Comparison of ENCODE assay signal across 8 mouse cellular contexts in genomic region chr3:157358905-157359304, GRCm38 (mm10).
DNase-seq lines count a peak whose midpoint lies in the region; ATAC-seq and TF ChIP-seq lines count a peak whose summit lies in the region.
"Had no signal": no experiment of that assay in that cellular context is flagged by ENCODE, and none has a peak within 500 bp of the region (broad histone marks: within the 10 kb centered on the region; RNA-seq: fewer than 3 reads in every experiment).

No protein-coding gene starts in this region.

- no peak overlapping the region for H3K4me3 ChIP-seq in embryonic facial prominence, embryonic 11.5 days (ENCODE audit: low read depth, low read length)
- H3K4me3 ChIP-seq in limb, embryonic 14.5 days (replicated peaks; ENCODE audit: low read length) = no peak overlapping the region

- DNase-seq in kidney, postnatal 14 days = peak; percentile 10
- DNase-seq in kidney, adult 11 months = no peak
- DNase-seq in MN1 (ENCODE audit: low spot score) = peak; percentile 10
- DNase-seq in embryonic facial prominence, embryonic 11.5 days (ENCODE audit: low spot score) = peak; percentile 53
- DNase-seq in limb, embryonic 14.5 days (ENCODE audit: low spot score) = peak; percentile 92
- DNase-seq in urinary bladder, postnatal 36 days (ENCODE audit: low spot score in 2 of 2) = no peak
- no peak for DNase-seq in ovary, postnatal 36 days (ENCODE audit: low spot score)

- ATAC-seq in embryonic facial prominence, embryonic 11.5 days (replicated peaks; ENCODE audit: insufficient number of reproducible peaks, low FRiP score, low TSS enrichment, low read depth) = peak; percentile 87
- ATAC-seq in limb, embryonic 14.5 days (ENCODE audit: low FRiP score, low read depth) = peak; percentile 92
- ATAC-seq: inflammation-experienced regulatory T-cells, adult 6 months had no signal

- no peak overlapping the region for H3K9ac ChIP-seq in embryonic facial prominence, embryonic 11.5 days (replicated peaks; ENCODE audit: low read length)
- no peak overlapping the region for H3K9ac ChIP-seq in limb, embryonic 14.5 days (ENCODE audit: low read depth, low read length, severe bottlenecking)

- TF ChIP-seq POLR2A in limb, embryonic 14.5 days (IDR thresholded peaks at IDR 0.05; ENCODE audit: borderline replicate concordance, extremely low read depth, insufficient read depth, insufficient read length) = no peak

- H3K27me3 ChIP-seq in embryonic facial prominence, embryonic 11.5 days (ENCODE audit: control insufficient read depth, insufficient read depth, low read length) = no peaks in the 10 kb centered on the region
- no peaks in the 10 kb centered on the region for H3K27me3 ChIP-seq in limb, embryonic 14.5 days (ENCODE audit: control insufficient read depth, insufficient read depth, low read length)

- H3K36me3 ChIP-seq in embryonic facial prominence, embryonic 11.5 days (replicated peaks; ENCODE audit: control insufficient read depth, insufficient read depth, low read depth, low read length) = no peaks in the 10 kb centered on the region
- no peaks in the 10 kb centered on the region for H3K36me3 ChIP-seq in limb, embryonic 14.5 days (ENCODE audit: control insufficient read depth, insufficient read depth, low read length)

- no peaks in the 10 kb centered on the region for H3K9me3 ChIP-seq in embryonic facial prominence, embryonic 11.5 days (replicated peaks; ENCODE audit: control insufficient read depth, low read length)
- H3K9me3 ChIP-seq in limb, embryonic 14.5 days (ENCODE audit: control insufficient read depth, low read length) = no peaks in the 10 kb centered on the region

- H3K4me1 ChIP-seq in embryonic facial prominence, embryonic 11.5 days (ENCODE audit: control insufficient read depth, insufficient read depth, low read length) = no peaks in the 10 kb centered on the region
- H3K4me1 ChIP-seq in limb, embryonic 14.5 days (ENCODE audit: control insufficient read depth, insufficient read depth, low read length) = no peaks in the 10 kb centered on the region

- H3K4me2 ChIP-seq in embryonic facial prominence, embryonic 11.5 days (ENCODE audit: low read depth, low read length) = no peak overlapping the region
- H3K4me2 ChIP-seq in limb, embryonic 14.5 days (replicated peaks; ENCODE audit: low read depth, low read length, severe bottlenecking) = no peak overlapping the region

- H3K27ac ChIP-seq in embryonic facial prominence, embryonic 11.5 days (replicated peaks; ENCODE audit: low read depth, low read length) = no peak overlapping the region
- H3K27ac ChIP-seq in limb, embryonic 14.5 days (replicated peaks; ENCODE audit: low read depth, low read length) = peak overlapping the region; percentile 9

- WGBS in embryonic facial prominence, embryonic 11.5 days = 57% methylated on average over 3 of the region's 3 CpGs
- WGBS in limb, embryonic 14.5 days = 44% methylated on average over 3 of the region's 3 CpGs

Comparison
In these comparisons a context has a peak if more than half of its experiments do, and no peak if none do; other contexts are left out.
1. DNase-seq: peak in kidney, postnatal 14 days (single experiment), MN1 (single experiment), embryonic facial prominence, embryonic 11.5 days (single experiment) and limb, embryonic 14.5 days (single experiment); none in kidney, adult 11 months (single experiment), urinary bladder, postnatal 36 days (0 of 2) and ovary, postnatal 36 days (single experiment).